Mouse (Mus musculus) midbrain, postnatal 0 days (tissue): ENCODE data around the gene Epor. TPM values are rescaled to one million over a fixed set of nuclear protein-coding genes. Genes with fewer than 3 reads are reported as not detected.
A peak's percentile ranks its signal among the peaks of the same experiment; 100 is the strongest.

ENCODE experiments used
- ATAC-seq: fragments of 200-750 bp; cut with Nextera tagmentation; 2 replicates; pipeline ENCODE4 v1.8.0; 2017; ENCODE audit warnings: moderate number of reproducible peaks, mild to moderate bottlenecking, moderate TSS enrichment, moderate library complexity; ENCODE audit not compliant: low FRiP score
- DNase-seq: peaks from one replicate; pipeline ENCODE4 v3.0.0-alpha.2; 2015; ENCODE audit warnings: low spot score
- H3K27ac ChIP-seq: fragments of 300-500 bp; sonication (generic); 2 replicates; pipeline ENCODE4 v1.5.1; 2014; ENCODE audit warnings: low read depth, mild to moderate bottlenecking, low read length, mixed read lengths
- H3K27me3 ChIP-seq: fragments of 300-500 bp; sonication (generic); 2 replicates; pipeline ENCODE4 v1.6.1; 2014; ENCODE audit warnings: low read length, control low read depth, mixed read lengths; ENCODE audit not compliant: insufficient read depth
- H3K36me3 ChIP-seq: fragments of 300-500 bp; sonication (generic); 2 replicates; pipeline ENCODE4 v1.6.1; 2014; ENCODE audit warnings: low read length, control low read depth, mixed read lengths; ENCODE audit not compliant: insufficient read depth
- H3K4me1 ChIP-seq: fragments of 300-500 bp; sonication (generic); 2 replicates; pipeline ENCODE4 v1.6.1; 2014; ENCODE audit warnings: mild to moderate bottlenecking, control low read depth, antibody characterized with exemption, low read length, mixed read lengths; ENCODE audit not compliant: insufficient read depth
- H3K4me2 ChIP-seq: fragments of 300-500 bp; sonication (generic); 2 replicates; pipeline ENCODE4 v1.6.1; 2014; ENCODE audit warnings: low read depth, mild to moderate bottlenecking, low read length, mixed read lengths; ENCODE audit not compliant: poor library complexity, severe bottlenecking
- H3K4me3 ChIP-seq: fragments of 300-500 bp; sonication (generic); 2 replicates; pipeline ENCODE4 v1.5.1; 2014; ENCODE audit warnings: low read depth, mild to moderate bottlenecking, low read length, moderate library complexity
- H3K9ac ChIP-seq: fragments of 300-500 bp; sonication (generic); replicated peaks from 2 replicates; pipeline ENCODE4 v1.6.1; 2014; ENCODE audit warnings: mild to moderate bottlenecking, low read length, moderate library complexity, mixed read lengths; ENCODE audit not compliant: poor library complexity, severe bottlenecking
- H3K9me3 ChIP-seq: fragments of 300-500 bp; sonication (generic); 2 replicates; pipeline ENCODE4 v1.6.1; 2016; ENCODE audit warnings: low read length, control low read depth
- CTCF ChIP-seq: IDR thresholded peaks from 2 replicates; pipeline ENCODE4 v1.5.1; 2016; ENCODE audit warnings: antibody characterized with exemption, mild to moderate bottlenecking
- WGBS: fragments of 180-500 bp; shearing (Covaris S2); extraction: QIAGEN DNeasy Blood & Tissue Kit; methylation state at CpG from one replicate; pipeline ENCODE4 v1.1.7; 2014; 5-methylcytosine and 5-hydroxymethylcytosine counted together
- polyA plus RNA-seq: library from polyadenylated mRNA; unstranded; fragments of >200 nt; fragmentation: Nextera tagmentation; extraction: Ambion mirVana; gene quantifications from 2 replicates; pipeline ENCODE4 v1.2.1, GENCODE M21; 2015
- total RNA-seq: library from RNA; depleted of rRNA; stranded (reverse); fragments of >200 nt; gene quantifications from 2 replicates; pipeline ENCODE4 v1.2.3, GENCODE M21; 2014

Gene Epor
- total and polyA plus RNA-seq, 2 experiments from 2014 or later, result 1.9 to 2.7 TPM

DNA sequence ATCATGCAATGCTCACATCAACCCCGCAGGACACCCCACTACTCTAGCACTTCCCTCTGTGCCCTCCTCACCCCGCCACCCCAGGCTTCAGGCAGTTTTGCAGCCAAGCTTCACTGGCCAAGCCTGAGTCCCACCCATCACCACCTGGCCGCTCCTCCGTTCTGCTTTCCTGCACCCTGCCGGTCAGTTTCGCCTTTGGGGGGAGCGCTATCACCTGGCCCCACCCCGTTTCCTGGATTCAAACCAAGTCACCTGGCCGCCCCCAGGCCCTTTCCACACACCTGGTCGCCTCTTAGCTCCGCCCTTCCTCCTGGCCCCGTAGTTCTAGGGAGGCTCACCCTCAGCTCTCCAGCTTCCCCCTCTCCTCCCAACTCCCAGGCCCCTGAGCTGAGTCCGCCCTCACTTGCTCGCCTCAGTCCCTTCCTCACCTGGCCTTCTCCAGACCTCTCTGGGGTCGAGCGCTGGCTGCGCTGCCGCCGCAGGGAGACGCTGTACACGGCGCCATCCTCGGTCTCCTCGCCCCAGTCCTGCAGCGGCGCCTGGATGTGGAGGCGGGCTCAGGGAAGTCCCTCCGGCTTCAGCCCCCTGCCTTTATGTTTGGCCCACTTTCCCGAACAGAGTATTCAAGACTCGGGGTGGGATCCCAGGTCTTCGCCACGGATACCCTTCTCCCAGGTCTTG is 25.3 kb upstream of the Epor start:
- H3K27ac ChIP-seq, result no peak overlapping the region
- under 1% methylated on average over 32 of the region's 32 CpGs for WGBS

DNA sequence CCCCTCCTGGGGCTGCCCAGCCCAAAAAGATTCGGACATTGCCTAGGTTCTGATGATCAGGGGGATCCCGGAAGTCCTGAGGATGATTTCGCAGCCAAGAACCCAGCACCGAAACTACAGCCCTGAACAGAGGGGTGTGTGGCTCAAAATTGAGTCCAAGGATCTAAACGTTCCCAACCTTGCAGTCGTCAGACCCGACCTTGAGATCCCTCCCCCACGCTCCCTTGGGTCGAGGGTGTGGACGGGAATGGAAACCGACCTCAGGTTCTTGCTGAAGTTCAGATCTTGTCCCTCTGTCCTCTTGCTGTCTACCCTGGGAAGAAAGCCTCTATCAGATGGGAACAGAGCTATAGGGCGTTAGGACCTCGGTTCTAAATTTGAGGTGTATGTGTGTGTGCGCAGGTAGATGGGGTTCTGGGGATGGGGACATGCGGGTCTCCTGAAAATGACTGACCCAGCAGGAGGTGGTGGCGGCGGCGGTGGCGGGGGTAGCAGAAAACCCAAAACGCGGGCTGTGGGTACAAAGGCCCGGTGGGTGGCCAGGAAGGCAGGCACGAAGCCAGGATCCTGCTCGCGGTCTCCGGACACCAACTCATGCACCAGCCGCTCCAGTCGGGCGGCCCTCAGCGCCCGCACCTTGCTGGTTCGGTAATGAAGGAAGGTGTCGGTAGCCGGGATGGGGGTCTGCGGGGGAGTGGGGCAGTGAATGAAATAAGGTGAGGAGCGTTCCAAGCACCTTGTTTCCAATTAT is 24.5 kb upstream of the Epor start:
- H3K4me3 ChIP-seq, result peak overlapping the region; percentile 35; the same call in 1 of the 2 replicates
- H3K9ac ChIP-seq, result no peak overlapping the region
- no peak for TF ChIP-seq CTCF
- 11% methylated on average over 36 of the region's 36 CpGs for WGBS
- peak overlapping the region; percentile 70 for H3K4me2 ChIP-seq
- no peak for ATAC-seq
- DNase-seq, result no peak
- H3K27me3 ChIP-seq, result peaks cover 43% of the 10 kb centered on the region
- H3K9me3 ChIP-seq, result no peaks in the 10 kb centered on the region
- H3K4me1 ChIP-seq, result 0 out of 2 replicates have a peak, but pooled peaks cover 8% of the 10 kb centered on the region
- H3K27ac ChIP-seq, result no peak overlapping the region
- H3K36me3 ChIP-seq, result 0 out of 2 replicates have a peak, but pooled peaks cover 3% of the 10 kb centered on the region

More for the DNA sequence above, 25.3 kb upstream of the Epor start:
- peaks cover 43% of the 10 kb centered on the region for H3K27me3 ChIP-seq
- no peaks in the 10 kb centered on the region for H3K9me3 ChIP-seq
- 0 out of 2 replicates have a peak, but pooled peaks cover 3% of the 10 kb centered on the region for H3K36me3 ChIP-seq
- 0 out of 2 replicates have a peak, but pooled peaks cover 8% of the 10 kb centered on the region for H3K4me1 ChIP-seq
- peak overlapping the region; percentile 35 for H3K4me3 ChIP-seq
- peak; percentile 57; the same call in 1 of the 2 replicates for ATAC-seq
- no peak for DNase-seq
- H3K4me2 ChIP-seq, result peak overlapping the region; percentile 70
- peak; percentile 45 for TF ChIP-seq CTCF
- peak overlapping the region; percentile 36; the same call in 1 of the 2 replicates for H3K9ac ChIP-seq

DNA sequence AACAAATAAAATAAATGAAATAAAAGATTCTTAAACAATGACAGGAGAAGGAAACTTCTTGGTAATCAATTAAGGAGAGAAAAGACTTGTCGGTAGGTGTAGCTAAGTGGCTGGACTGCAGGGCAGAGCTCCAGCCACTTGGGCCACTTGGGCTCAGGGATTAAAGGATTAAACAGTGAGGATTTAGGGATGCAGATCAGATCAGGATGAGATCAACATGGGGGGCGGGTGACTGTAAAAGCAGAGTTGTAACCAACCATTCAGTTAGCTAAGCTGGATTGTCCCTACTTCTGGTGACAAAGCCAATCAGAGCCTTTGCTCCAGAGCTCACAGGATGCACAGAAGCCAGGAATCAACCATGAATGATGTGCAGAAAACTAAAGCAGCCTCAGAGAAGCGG is 20.6 kb upstream of the Epor start:
- no peak overlapping the region for H3K4me2 ChIP-seq
- H3K27ac ChIP-seq, result no peak overlapping the region
- no peak overlapping the region for H3K9ac ChIP-seq
- DNase-seq (no peak), ATAC-seq (no peak)
- H3K9me3 ChIP-seq, result no peaks in the 10 kb centered on the region
- H3K27me3 ChIP-seq, result peaks cover 16% of the 10 kb centered on the region
- TF ChIP-seq CTCF, result no peak
- 0 out of 2 replicates have a peak, but pooled peaks cover 8% of the 10 kb centered on the region for H3K4me1 ChIP-seq
- H3K4me3 ChIP-seq, result no peak overlapping the region
- H3K36me3 ChIP-seq, result no peaks in the 10 kb centered on the region
- 3% methylated on average over 3 of the region's 3 CpGs for WGBS

DNA sequence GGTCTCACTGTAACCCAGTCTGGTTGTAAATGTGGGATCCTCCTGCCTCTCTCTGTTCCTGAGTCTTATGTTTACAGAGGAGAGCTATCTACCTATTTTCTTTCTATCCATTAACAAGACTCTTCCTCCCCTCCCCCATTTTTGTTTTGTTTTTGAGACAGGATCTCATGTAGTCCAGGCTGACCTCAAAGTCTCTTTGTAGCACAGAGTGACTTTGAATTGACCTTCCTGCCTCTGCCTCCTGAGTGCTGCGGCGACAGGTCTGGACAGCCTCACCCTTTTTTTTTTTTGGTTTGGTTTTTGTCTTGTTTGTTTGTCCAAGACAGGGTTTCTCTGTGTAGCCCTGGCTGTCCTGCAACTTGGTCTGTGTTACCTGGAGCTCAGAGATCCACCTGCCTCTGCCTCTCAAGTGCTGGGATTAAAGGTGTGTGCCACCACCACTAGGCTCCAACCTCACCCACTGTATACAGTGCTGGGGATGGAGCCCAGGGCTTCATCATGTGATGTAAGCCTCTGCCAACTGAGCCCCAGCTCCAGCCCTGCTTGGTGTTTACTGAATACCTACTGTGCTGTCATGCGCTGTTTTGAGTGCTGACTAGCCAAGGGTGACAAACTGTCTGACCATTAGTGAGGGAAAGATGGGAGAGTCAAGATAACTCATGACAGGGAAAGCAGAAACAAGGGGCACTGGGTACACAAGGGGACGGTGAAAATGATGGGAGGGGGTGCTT is 15.3 kb upstream of the Epor start:
- 93% methylated on average over 4 of the region's 4 CpGs for WGBS
- Histone ChIP-seq H3K27ac (no peak overlapping the region), H3K9ac (no peak overlapping the region), H3K27me3 (no peaks in the 10 kb centered on the region), H3K4me2 (no peak overlapping the region), H3K4me1 (no peaks in the 10 kb centered on the region), H3K4me3 (no peak overlapping the region), H3K36me3 (no peaks in the 10 kb centered on the region), H3K9me3 (no peaks in the 10 kb centered on the region)
- ATAC-seq, result no peak
- TF ChIP-seq CTCF, result no peak
- no peak for DNase-seq

DNA sequence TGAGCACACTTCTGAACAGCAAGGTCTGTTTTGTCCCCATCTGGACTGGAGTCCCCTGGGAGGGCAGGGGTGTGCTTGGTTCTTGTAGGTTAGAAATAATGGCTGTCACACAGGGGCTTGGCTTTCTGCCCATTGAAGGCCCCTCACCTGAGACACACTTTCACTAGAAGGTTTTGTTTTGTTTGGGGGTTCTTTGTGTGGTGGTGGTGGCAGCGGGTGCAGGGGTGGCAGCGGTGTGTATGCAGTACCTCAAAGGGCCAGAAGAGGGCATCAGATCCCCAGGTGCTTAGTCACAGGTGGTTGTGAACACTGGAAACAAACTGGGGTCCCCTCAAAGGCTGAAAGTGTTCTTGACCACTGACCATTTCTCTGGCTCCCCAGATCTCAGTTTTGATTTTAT is 14.7 kb upstream of the Epor start:
- ATAC-seq (no peak), DNase-seq (no peak)
- H3K4me2 ChIP-seq, result no peak overlapping the region
- no peak overlapping the region for H3K9ac ChIP-seq
- no peaks in the 10 kb centered on the region for H3K27me3 ChIP-seq
- no peaks in the 10 kb centered on the region for H3K4me1 ChIP-seq
- H3K4me3 ChIP-seq, result no peak overlapping the region
- H3K36me3 ChIP-seq, result no peaks in the 10 kb centered on the region
- TF ChIP-seq CTCF, result peak; percentile 54
- no peak overlapping the region for H3K27ac ChIP-seq
- 17% methylated on average over 2 of the region's 2 CpGs for WGBS
- no peaks in the 10 kb centered on the region for H3K9me3 ChIP-seq
